Mouse (Mus musculus) lung, embryonic 14.5 days (tissue): ENCODE data around the gene Aig1. TPM values are rescaled to one million over a fixed set of nuclear protein-coding genes. Genes with fewer than 3 reads are reported as not detected.

Experiments used
- ATAC-seq: fragments of 200-750 bp; cut with Nextera tagmentation; 2 replicates; pipeline ENCODE4 v1.8.0; 2017; ENCODE audit warnings: mild to moderate bottlenecking, moderate TSS enrichment, moderate library complexity; ENCODE audit not compliant: insufficient read depth
- DNase-seq: peaks from one replicate; pipeline ENCODE4 v3.0.0-alpha.2; 2015
- H3K27ac ChIP-seq: fragments of 300-500 bp; sonication (generic); 2 replicates; pipeline ENCODE4 v1.5.1; 2014; ENCODE audit warnings: low read depth, mild to moderate bottlenecking, moderate library complexity
- H3K27me3 ChIP-seq: fragments of 300-500 bp; sonication (generic); 2 replicates; pipeline ENCODE4 v1.6.1; 2014; ENCODE audit warnings: low read length, control low read depth; ENCODE audit not compliant: insufficient read depth
- H3K36me3 ChIP-seq: fragments of 300-500 bp; sonication (generic); 2 replicates; pipeline ENCODE4 v1.6.1; 2014; ENCODE audit warnings: control low read depth; ENCODE audit not compliant: insufficient read depth
- H3K4me1 ChIP-seq: fragments of 300-500 bp; sonication (generic); 2 replicates; pipeline ENCODE4 v1.6.1; 2014; ENCODE audit warnings: antibody characterized with exemption, control low read depth; ENCODE audit not compliant: insufficient read depth
- H3K4me2 ChIP-seq: fragments of 300-500 bp; sonication (generic); 2 replicates; pipeline ENCODE4 v1.6.1; 2014; ENCODE audit warnings: mild to moderate bottlenecking
- H3K4me3 ChIP-seq: fragments of 300-500 bp; sonication (generic); 2 replicates; pipeline ENCODE4 v1.5.1; 2014; ENCODE audit warnings: low read depth, low read length
- H3K9ac ChIP-seq: fragments of 300-500 bp; sonication (generic); 2 replicates; pipeline ENCODE4 v1.6.1; 2014
- H3K9me3 ChIP-seq: fragments of 300-500 bp; sonication (generic); 2 replicates; pipeline ENCODE4 v1.6.1; 2016; ENCODE audit warnings: low read depth, low read length, control low read depth
- CTCF ChIP-seq: IDR thresholded peaks from 2 replicates; pipeline ENCODE4 v1.5.1; 2016; ENCODE audit warnings: antibody characterized with exemption, low read depth
- WGBS: fragments of 180-500 bp; shearing (Covaris S2); extraction: QIAGEN DNeasy Blood & Tissue Kit; methylation state at CpG from one replicate; pipeline ENCODE4 v1.1.7; 2014; 5-methylcytosine and 5-hydroxymethylcytosine counted together
- polyA plus RNA-seq: library from polyadenylated mRNA; unstranded; fragments of >200 nt; fragmentation: Nextera tagmentation; extraction: Ambion mirVana; gene quantifications from 2 replicates; pipeline ENCODE4 v1.2.1, GENCODE M21; 2014

Aig1 gene
- polyA plus RNA-seq, 1 experiment from 2014 or later = 43.4 TPM

GRCm38 (mm10) chr10:13711281-13711829 is 157.4 kb downstream of the Aig1 start:
- no peak overlapping the region for H3K27ac ChIP-seq
- H3K4me3 ChIP-seq = no peak overlapping the region
- DNase-seq (no peak), ATAC-seq (no peak)
- 77% methylated on average over 8 of the region's 8 CpGs for WGBS
- no peaks in the 10 kb centered on the region for H3K27me3 ChIP-seq
- no peak overlapping the region for H3K9ac ChIP-seq
- H3K4me1 ChIP-seq = no peaks in the 10 kb centered on the region
- no peaks in the 10 kb centered on the region for H3K9me3 ChIP-seq
- H3K36me3 ChIP-seq = no peaks in the 10 kb centered on the region
- H3K4me2 ChIP-seq = no peak overlapping the region
- no peak for TF ChIP-seq CTCF

GRCm38 (mm10) chr10:13705771-13706170 is 163.0 kb downstream of the Aig1 start:
- 35% methylated on average over 4 of the region's 4 CpGs for WGBS
- ATAC-seq (peak; percentile 56; the same call in 1 of the 2 replicates), DNase-seq (peak; percentile 47)
- Histone ChIP-seq H3K9me3 (no peaks in the 10 kb centered on the region), H3K9ac (no peak overlapping the region), H3K4me1 (no peaks in the 10 kb centered on the region), H3K4me2 (no peak overlapping the region), H3K27me3 (no peaks in the 10 kb centered on the region), H3K4me3 (no peak overlapping the region), H3K36me3 (no peaks in the 10 kb centered on the region), H3K27ac (no peak overlapping the region)
- no peak for TF ChIP-seq CTCF

GRCm38 (mm10) chr10:13702688-13703087 is 166.1 kb downstream of the Aig1 start:
- Histone ChIP-seq H3K4me3 (no peak overlapping the region), H3K27me3 (no peaks in the 10 kb centered on the region), H3K9ac (no peak overlapping the region), H3K9me3 (no peaks in the 10 kb centered on the region), H3K4me2 (no peak overlapping the region), H3K36me3 (no peaks in the 10 kb centered on the region), H3K4me1 (no peaks in the 10 kb centered on the region), H3K27ac (no peak overlapping the region)
- 48% methylated on average over 6 of the region's 6 CpGs for WGBS
- no peak for ATAC-seq
- DNase-seq = no peak
- no peak for TF ChIP-seq CTCF

GRCm38 (mm10) chr10:13702043-13702442 is 166.7 kb downstream of the Aig1 start:
- no peak overlapping the region for H3K4me3 ChIP-seq
- no peak for ATAC-seq
- H3K4me2 ChIP-seq = no peak overlapping the region
- no peaks in the 10 kb centered on the region for H3K27me3 ChIP-seq
- no peaks in the 10 kb centered on the region for H3K4me1 ChIP-seq
- H3K27ac ChIP-seq = no peak overlapping the region
- H3K9me3 ChIP-seq = no peaks in the 10 kb centered on the region
- no peak for DNase-seq
- no peak overlapping the region for H3K9ac ChIP-seq
- no peak for TF ChIP-seq CTCF
- 41% methylated on average over 8 of the region's 8 CpGs for WGBS
- no peaks in the 10 kb centered on the region for H3K36me3 ChIP-seq

- Histone ChIP-seq H3K9me3 (no peaks in the 10 kb centered on the region), H3K4me1 (no peaks in the 10 kb centered on the region), H3K27ac (no peak overlapping the region), H3K27me3 (no peaks in the 10 kb centered on the region), H3K4me3 (no peak overlapping the region), H3K36me3 (no peaks in the 10 kb centered on the region), H3K4me2 (no peak overlapping the region), H3K9ac (no peak overlapping the region)
- ATAC-seq (no peak), DNase-seq (no peak)
- no peak for TF ChIP-seq CTCF
Observed at GRCm38 (mm10) chr10:13696326-13696725, 172.5 kb downstream of the Aig1 start.

- WGBS = 92% methylated on average over 4 of the region's 4 CpGs
- Histone ChIP-seq H3K36me3 (no peaks in the 10 kb centered on the region), H3K9ac (no peak overlapping the region)
Observed at GRCm38 (mm10) chr10:13693276-13693675, 175.5 kb downstream of the Aig1 start.

GRCm38 (mm10) chr10:13690773-13691172 is 178.0 kb downstream of the Aig1 start:
- no peak overlapping the region for H3K9ac ChIP-seq
- WGBS = 78% methylated on average over 5 of the region's 5 CpGs
- H3K27ac ChIP-seq = no peak overlapping the region
- H3K36me3 ChIP-seq = no peaks in the 10 kb centered on the region
- ATAC-seq (no peak), DNase-seq (no peak)
- H3K4me1 ChIP-seq = no peaks in the 10 kb centered on the region
- H3K4me3 ChIP-seq = no peak overlapping the region
- TF ChIP-seq CTCF = no peak
- no peaks in the 10 kb centered on the region for H3K27me3 ChIP-seq
- H3K4me2 ChIP-seq = no peak overlapping the region
- no peaks in the 10 kb centered on the region for H3K9me3 ChIP-seq

More at GRCm38 (mm10) chr10:13693276-13693675, 175.5 kb downstream of the Aig1 start:
- no peak overlapping the region for H3K4me3 ChIP-seq
- no peaks in the 10 kb centered on the region for H3K9me3 ChIP-seq
- H3K4me1 ChIP-seq = no peaks in the 10 kb centered on the region
- no peak overlapping the region for H3K4me2 ChIP-seq
- DNase-seq = no peak
- H3K27me3 ChIP-seq = no peaks in the 10 kb centered on the region
- ATAC-seq = no peak
- H3K27ac ChIP-seq = no peak overlapping the region
- TF ChIP-seq CTCF = no peak
